Mouse (Mus musculus) cerebellum, adult 9-10 months (tissue): ENCODE measurements around the gene Esrrg.

Experiments
- DNase-seq: peaks from one replicate; pipeline ENCODE4 v3.0.0; 2022

The Esrrg gene

GRCm38 (mm10) chr1:187710434-187710948 lies 101.9 kb downstream of the Esrrg start:
- no peak for DNase-seq

- DNase-seq = no peak
Observed at GRCm38 (mm10) chr1:187721035-187721434, 112.4 kb downstream of the Esrrg start.

- DNase-seq = no peak
Observed at GRCm38 (mm10) chr1:187722016-187722415, 113.4 kb downstream of the Esrrg start.

- DNase-seq = no peak
Observed at GRCm38 (mm10) chr1:187724651-187725050, 116.1 kb downstream of the Esrrg start.

GRCm38 (mm10) chr1:187725351-187725750 lies 116.8 kb downstream of the Esrrg start:
- no peak for DNase-seq

GRCm38 (mm10) chr1:187731171-187731570 lies 122.6 kb downstream of the Esrrg start:
- no peak for DNase-seq

- DNase-seq = no peak
Observed at GRCm38 (mm10) chr1:187736507-187736906, 127.9 kb downstream of the Esrrg start.

GRCm38 (mm10) chr1:187737296-187737695 lies 128.7 kb downstream of the Esrrg start:
- DNase-seq = no peak

GRCm38 (mm10) chr1:187740531-187740930 lies 131.9 kb downstream of the Esrrg start:
- DNase-seq = no peak

- no peak for DNase-seq
Observed at GRCm38 (mm10) chr1:187741306-187741705, 132.7 kb downstream of the Esrrg start.

- no peak for DNase-seq
Observed at GRCm38 (mm10) chr1:187742071-187742470, 133.5 kb downstream of the Esrrg start.

- no peak for DNase-seq
Observed at GRCm38 (mm10) chr1:187749294-187749693, 140.7 kb downstream of the Esrrg start.

GRCm38 (mm10) chr1:187749931-187750330 lies 141.3 kb downstream of the Esrrg start:
- DNase-seq = no peak

- no peak for DNase-seq
Observed at GRCm38 (mm10) chr1:187755528-187755927, 146.9 kb downstream of the Esrrg start.

- no peak for DNase-seq
Observed at GRCm38 (mm10) chr1:187757981-187758380, 149.4 kb downstream of the Esrrg start.

- no peak for DNase-seq
Observed at GRCm38 (mm10) chr1:187758546-187758945, 150.0 kb downstream of the Esrrg start.

GRCm38 (mm10) chr1:187759536-187759935 lies 150.9 kb downstream of the Esrrg start:
- DNase-seq = no peak

- DNase-seq = no peak
Observed at GRCm38 (mm10) chr1:187762641-187763450, 154.3 kb downstream of the Esrrg start.

- DNase-seq = no peak
Observed at GRCm38 (mm10) chr1:187763451-187763755, 154.8 kb downstream of the Esrrg start.

GRCm38 (mm10) chr1:187763821-187764220 lies 155.2 kb downstream of the Esrrg start:
- DNase-seq = no peak

GRCm38 (mm10) chr1:187765577-187765976 lies 157.0 kb downstream of the Esrrg start:
- DNase-seq = no peak

- DNase-seq = no peak
Observed at GRCm38 (mm10) chr1:187767355-187767754, 158.8 kb downstream of the Esrrg start.

- no peak for DNase-seq
Observed at GRCm38 (mm10) chr1:187770234-187770633, 161.6 kb downstream of the Esrrg start.

GRCm38 (mm10) chr1:187771067-187771466 lies 162.5 kb downstream of the Esrrg start:
- DNase-seq = no peak
